Mouse (Mus musculus): Measurements from ENCODE around the gene H2-D1. TPM values are rescaled to one million over a fixed set of nuclear protein-coding genes. Genes with fewer than 3 reads are reported as not detected.

Gene H2-D1
- polyA plus RNA-seq, 1 experiment from 2014 or later: 99.7 TPM

DNA sequence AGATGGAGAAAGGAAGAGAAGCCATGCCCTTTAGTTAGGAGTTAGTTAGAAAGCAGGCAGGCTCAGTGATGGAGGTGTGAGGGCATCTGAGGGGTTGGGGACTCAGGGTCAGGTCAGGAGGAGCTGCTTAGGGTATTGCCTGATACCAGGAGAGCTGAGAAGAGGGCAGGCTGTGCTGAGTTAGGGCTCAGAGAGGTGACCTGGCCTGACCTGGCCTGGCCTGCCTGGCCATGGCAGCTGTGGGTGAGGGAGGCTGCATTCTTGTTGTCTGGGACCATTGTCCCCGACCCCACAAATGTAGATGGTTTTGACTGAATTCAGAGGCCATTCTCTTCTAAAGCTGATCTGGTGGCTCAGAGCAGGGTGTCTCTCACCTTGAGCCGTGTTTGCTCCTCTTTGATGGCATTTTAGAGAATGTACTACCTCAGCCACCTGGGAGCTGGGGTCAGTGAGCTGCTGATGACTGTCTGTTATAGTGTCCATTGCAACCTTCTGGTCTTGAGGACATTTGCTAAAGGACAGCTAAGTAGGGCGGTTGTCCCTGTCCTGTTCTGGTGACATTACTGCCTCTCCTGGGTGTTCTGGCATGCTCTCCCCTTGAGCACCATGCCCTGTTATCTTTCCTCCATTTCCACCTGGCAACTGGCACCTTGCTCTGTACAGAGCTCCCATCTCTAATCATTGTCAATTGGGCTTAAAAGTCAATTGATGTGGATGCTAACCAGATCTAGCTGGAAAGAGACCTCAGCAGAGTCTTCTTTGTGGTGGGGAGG lies 12.0 kb upstream of the H2-D1 start:
- Histone ChIP-seq H3K4me3 (replicated peaks) (no peak overlapping the region), H3K4me2 (no peak overlapping the region), H3K9ac (no peak overlapping the region), H3K27ac (replicated peaks) (0 out of 2 replicates have a peak overlapping the region, but pooled peaks have one; percentile 2), H3K9me3 (replicated peaks) (no peaks in the 10 kb centered on the region), H3K4me1 (replicated peaks) (peaks cover 21% of the 10 kb centered on the region), H3K36me3 (replicated peaks) (peaks cover 87% of the 10 kb centered on the region), H3K27me3 (no peaks in the 10 kb centered on the region)
- no peak for ATAC-seq (ENCODE audit: insufficient read depth)
- 88% methylated on average over 3 of the region's 3 CpGs for WGBS (ENCODE audit: insufficient replicate concordance)

DNA sequence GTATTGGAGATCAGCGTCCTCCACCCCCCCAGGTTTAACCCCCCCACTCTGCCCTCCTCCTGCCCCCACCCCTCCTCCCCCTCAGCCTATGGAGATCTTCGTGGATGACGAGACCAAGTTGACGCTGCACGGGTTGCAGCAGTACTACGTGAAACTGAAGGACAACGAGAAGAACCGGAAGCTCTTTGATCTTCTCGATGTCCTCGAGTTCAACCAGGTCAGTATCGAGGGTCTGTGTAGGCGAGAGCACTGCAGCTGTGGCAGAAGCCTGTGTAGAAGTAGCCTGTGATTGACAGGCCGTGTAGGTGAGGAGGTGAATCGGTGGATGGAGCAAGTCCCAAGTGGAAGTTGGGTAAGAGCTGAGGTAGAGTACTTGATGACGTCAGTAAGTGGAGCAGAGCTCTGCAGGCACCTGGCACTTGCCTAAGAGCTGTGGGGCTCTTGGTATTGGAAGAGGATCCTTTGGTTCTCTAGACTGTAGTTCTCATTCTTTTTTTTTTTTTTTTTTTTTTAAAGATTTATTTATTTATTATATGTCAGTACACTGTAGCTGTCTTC lies 11.3 kb upstream of the H2-D1 start:
- WGBS (ENCODE audit: insufficient replicate concordance): 80% methylated on average over 15 of the region's 15 CpGs

DNA sequence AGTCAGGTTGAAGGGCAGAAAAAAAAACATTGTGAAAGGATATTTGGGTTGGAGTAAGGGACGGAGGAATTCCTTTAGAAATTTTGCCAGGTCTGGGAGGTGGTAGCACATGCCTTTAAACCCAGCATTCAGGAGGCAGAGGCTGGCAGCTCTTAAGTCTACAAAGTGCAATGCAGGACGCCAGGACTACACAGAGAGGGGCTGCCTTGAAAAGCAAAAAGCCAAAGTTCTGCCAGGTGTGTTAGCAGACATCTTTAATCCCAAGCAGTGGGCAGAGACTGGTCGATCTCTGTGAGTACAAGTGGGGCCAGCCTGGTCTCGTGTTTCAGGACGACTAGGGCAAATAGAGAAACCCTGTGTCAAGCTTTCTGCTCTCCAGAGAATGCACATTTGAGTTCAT lies 10.5 kb upstream of the H2-D1 start:
- no peak for ATAC-seq (ENCODE audit: insufficient read depth)
- 80% methylated on average over 5 of the region's 5 CpGs for WGBS (ENCODE audit: insufficient replicate concordance)
- H3K36me3 ChIP-seq (replicated peaks): peaks cover 72% of the 10 kb centered on the region
- H3K27me3 ChIP-seq: no peaks in the 10 kb centered on the region
- H3K27ac ChIP-seq (replicated peaks): no peak overlapping the region
- no peak overlapping the region for H3K4me3 ChIP-seq (replicated peaks)
- no peak overlapping the region for H3K9ac ChIP-seq
- no peaks in the 10 kb centered on the region for H3K9me3 ChIP-seq (replicated peaks)
- H3K4me2 ChIP-seq: no peak overlapping the region
- peaks cover 10% of the 10 kb centered on the region for H3K4me1 ChIP-seq (replicated peaks)

More for the DNA sequence above, 11.3 kb upstream of the H2-D1 start:
- ATAC-seq (ENCODE audit: insufficient read depth): no peak
- peaks cover 80% of the 10 kb centered on the region for H3K36me3 ChIP-seq (replicated peaks)
- H3K9ac ChIP-seq: no peak overlapping the region
- no peaks in the 10 kb centered on the region for H3K27me3 ChIP-seq
- no peak overlapping the region for H3K4me2 ChIP-seq
- H3K27ac ChIP-seq (replicated peaks): 0 out of 2 replicates have a peak overlapping the region, but pooled peaks have one; percentile 2
- no peak overlapping the region for H3K4me3 ChIP-seq (replicated peaks)
- peaks cover 14% of the 10 kb centered on the region for H3K4me1 ChIP-seq (replicated peaks)
- no peaks in the 10 kb centered on the region for H3K9me3 ChIP-seq (replicated peaks)

DNA sequence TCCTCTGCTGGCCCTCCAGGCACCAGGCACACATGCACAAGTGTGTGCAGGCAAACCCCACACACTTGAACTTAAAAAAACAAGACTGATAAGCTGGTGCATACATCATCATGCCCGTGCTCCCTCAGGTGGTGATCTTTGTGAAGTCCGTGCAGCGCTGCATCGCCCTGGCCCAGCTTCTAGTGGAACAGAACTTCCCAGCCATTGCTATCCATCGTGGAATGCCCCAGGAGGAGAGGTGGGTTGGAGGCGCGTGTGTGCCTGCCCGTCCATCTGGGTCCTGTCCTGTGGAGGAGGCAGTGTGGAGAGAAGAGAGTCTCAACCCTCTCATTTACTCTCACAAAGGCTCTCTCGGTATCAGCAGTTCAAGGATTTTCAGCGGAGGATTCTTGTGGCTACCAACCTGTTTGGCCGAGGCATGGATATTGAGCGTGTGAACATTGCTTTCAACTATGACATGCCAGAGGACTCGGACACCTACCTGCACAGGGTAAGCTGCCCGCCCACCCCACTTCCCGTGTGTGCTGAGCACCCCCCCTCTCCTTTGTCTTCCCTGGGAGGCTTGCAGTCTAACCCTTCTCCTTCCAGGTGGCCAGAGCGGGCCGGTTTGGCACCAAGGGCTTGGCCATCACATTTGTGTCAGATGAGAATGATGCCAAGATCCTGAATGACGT lies 9.8 kb upstream of the H2-D1 start:
- H3K4me2 ChIP-seq: no peak overlapping the region
- H3K27ac ChIP-seq (replicated peaks): no peak overlapping the region
- H3K4me1 ChIP-seq (replicated peaks): peaks cover 15% of the 10 kb centered on the region
- WGBS (ENCODE audit: insufficient replicate concordance): 78% methylated on average over 18 of the region's 18 CpGs
- H3K9ac ChIP-seq: no peak overlapping the region
- ATAC-seq (ENCODE audit: insufficient read depth): no peak
- no peaks in the 10 kb centered on the region for H3K9me3 ChIP-seq (replicated peaks)
- peaks cover 64% of the 10 kb centered on the region for H3K36me3 ChIP-seq (replicated peaks)
- no peak overlapping the region for H3K4me3 ChIP-seq (replicated peaks)
- H3K27me3 ChIP-seq: no peaks in the 10 kb centered on the region

DNA sequence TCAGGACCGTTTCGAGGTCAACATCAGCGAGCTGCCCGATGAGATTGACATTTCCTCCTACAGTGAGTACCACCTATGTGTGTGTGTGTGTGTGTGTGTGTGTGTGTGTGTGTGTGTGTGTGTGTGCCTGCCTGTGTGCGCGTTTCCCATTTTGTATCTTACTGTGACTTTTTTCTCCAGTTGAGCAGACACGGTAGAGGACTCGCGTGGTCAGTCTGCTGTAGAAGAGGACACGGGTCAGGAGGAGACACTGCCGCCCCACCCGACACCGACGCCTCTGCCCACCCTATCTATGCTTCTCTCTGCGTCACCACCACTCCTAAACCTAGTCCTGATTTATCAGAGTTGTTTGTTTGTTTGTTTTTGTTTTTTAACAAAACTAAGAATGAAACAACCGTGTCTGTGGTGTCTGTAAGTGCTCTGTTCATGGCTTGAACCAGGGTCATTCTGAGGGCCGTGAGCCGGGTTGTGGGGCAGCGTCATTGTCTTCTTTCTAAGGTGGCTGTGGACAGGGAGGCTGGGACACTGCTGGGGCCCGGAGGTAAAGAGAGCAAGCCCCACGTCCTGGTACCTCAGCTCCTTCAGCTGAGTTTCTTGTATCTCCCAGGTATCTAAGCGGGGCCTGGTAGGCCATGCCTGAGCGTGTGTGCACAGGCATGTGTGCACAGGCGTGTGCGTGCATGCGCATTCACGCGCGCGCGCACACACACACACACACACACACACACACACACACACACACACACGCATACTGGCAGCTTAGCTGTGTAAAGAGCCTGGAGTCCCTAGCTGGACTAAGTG lies 9.0 kb upstream of the H2-D1 start:
- Histone ChIP-seq H3K27me3 (no peaks in the 10 kb centered on the region), H3K9ac (no peak overlapping the region), H3K4me3 (replicated peaks) (no peak overlapping the region), H3K4me2 (no peak overlapping the region), H3K9me3 (replicated peaks) (no peaks in the 10 kb centered on the region), H3K27ac (replicated peaks) (no peak overlapping the region), H3K36me3 (replicated peaks) (peaks cover 57% of the 10 kb centered on the region), H3K4me1 (replicated peaks) (peaks cover 21% of the 10 kb centered on the region)
- 83% methylated on average over 32 of the region's 32 CpGs for WGBS (ENCODE audit: insufficient replicate concordance)
- no peak for ATAC-seq (ENCODE audit: insufficient read depth)

DNA sequence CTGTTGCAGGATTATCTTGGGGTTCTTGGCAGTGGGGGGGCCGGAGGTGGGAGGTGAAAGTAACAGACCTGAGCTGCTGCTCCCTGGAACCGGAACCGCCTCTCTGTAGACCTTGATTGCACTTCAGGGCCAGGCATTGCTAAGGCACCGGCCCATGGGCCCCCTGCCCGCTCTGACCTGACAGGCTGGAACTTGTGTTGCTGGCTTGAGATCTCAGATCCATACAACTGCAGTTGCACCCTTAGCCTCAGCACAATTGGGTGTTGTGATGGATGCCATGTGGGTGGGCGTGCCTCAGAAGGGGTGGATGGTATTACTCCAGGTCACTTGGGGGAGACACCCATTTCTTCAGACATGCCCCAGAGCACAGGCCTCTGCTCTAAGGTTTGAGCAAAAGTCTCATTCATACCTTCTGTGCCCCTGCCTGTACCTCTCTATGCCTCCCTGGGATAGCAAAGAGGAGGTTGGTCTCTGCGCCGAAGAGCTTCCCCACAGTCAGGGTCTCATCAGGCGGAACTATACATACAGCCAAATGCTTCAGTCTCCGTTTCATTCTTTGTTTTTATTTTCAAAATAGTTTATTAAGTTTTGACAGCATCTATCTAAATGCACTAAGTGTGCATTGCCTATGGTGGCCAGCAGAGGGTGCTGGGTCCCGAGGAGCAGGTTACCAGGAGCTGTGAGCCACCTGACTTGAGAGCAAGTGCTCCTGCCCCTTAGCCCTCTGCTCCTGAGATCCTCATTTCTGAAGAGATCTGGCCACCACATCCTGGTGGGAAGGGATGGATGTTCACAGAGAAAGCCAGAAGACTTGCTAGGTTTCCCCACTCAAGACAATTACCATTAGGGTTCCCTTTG lies 8.1 kb upstream of the H2-D1 start:
- peaks cover 29% of the 10 kb centered on the region for H3K4me1 ChIP-seq (replicated peaks)
- H3K9me3 ChIP-seq (replicated peaks): no peaks in the 10 kb centered on the region
- no peak for ATAC-seq (ENCODE audit: insufficient read depth)
- H3K4me2 ChIP-seq: no peak overlapping the region
- H3K27ac ChIP-seq (replicated peaks): no peak overlapping the region
- no peak overlapping the region for H3K4me3 ChIP-seq (replicated peaks)
- H3K9ac ChIP-seq: no peak overlapping the region
- H3K27me3 ChIP-seq: no peaks in the 10 kb centered on the region
- peaks cover 47% of the 10 kb centered on the region for H3K36me3 ChIP-seq (replicated peaks)
- WGBS (ENCODE audit: insufficient replicate concordance): 61% methylated on average over 11 of the region's 11 CpGs

DNA sequence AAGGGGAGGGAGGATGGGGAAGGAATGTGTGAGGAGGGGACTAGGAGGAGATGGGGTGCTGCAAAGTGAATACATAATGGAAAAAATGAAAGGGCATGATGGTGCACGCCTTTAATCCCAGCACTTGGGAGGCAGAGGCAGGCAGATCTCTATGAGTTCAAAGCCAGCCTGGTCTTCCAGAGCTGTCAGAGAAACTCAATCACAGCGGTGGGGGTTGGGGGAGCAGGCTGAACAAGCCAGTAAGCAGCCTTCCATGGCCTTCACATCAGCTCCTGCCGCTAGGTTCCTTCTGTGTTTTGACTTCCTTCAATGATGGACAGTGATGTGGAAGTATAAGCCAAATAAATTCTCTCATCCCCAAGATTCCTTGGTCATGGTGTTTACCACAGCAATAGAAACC lies 7.2 kb upstream of the H2-D1 start:
- Histone ChIP-seq H3K27ac (replicated peaks) (no peak overlapping the region), H3K27me3 (no peaks in the 10 kb centered on the region), H3K4me3 (replicated peaks) (no peak overlapping the region), H3K36me3 (replicated peaks) (peaks cover 39% of the 10 kb centered on the region), H3K9ac (no peak overlapping the region), H3K4me1 (replicated peaks) (peaks cover 30% of the 10 kb centered on the region), H3K4me2 (no peak overlapping the region), H3K9me3 (replicated peaks) (no peaks in the 10 kb centered on the region)
- ATAC-seq (ENCODE audit: insufficient read depth): no peak
- WGBS (ENCODE audit: insufficient replicate concordance): 53% methylated on average over 3 of the region's 3 CpGs

DNA sequence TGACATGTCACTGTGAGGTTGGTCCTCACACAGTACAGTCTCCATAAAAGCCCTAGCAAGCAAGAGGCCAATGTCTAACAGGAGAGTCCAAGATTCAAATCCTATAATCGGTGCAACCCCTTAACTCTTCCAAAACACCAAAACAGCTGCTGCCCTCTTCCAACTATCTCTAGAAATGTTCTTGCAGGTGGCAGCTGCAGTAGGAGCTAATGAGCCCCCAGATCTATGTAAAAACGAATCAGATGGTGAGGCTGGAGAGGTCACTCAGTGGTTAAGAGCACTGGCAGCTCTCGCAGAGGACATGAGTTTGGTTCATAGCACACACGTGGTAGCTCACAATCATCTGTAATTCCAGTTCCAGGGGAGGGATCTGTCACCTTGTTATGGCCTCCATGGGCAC lies 6.8 kb upstream of the H2-D1 start:
- Histone ChIP-seq H3K4me3 (replicated peaks) (no peak overlapping the region), H3K27ac (replicated peaks) (no peak overlapping the region), H3K4me2 (no peak overlapping the region), H3K4me1 (replicated peaks) (peaks cover 27% of the 10 kb centered on the region), H3K36me3 (replicated peaks) (peaks cover 35% of the 10 kb centered on the region), H3K9me3 (replicated peaks) (no peaks in the 10 kb centered on the region), H3K9ac (no peak overlapping the region), H3K27me3 (0 out of 2 replicates have a peak, but pooled peaks cover 3% of the 10 kb centered on the region)
- ATAC-seq (ENCODE audit: insufficient read depth): no peak
- 41% methylated on average over 4 of the region's 4 CpGs for WGBS (ENCODE audit: insufficient replicate concordance)

DNA sequence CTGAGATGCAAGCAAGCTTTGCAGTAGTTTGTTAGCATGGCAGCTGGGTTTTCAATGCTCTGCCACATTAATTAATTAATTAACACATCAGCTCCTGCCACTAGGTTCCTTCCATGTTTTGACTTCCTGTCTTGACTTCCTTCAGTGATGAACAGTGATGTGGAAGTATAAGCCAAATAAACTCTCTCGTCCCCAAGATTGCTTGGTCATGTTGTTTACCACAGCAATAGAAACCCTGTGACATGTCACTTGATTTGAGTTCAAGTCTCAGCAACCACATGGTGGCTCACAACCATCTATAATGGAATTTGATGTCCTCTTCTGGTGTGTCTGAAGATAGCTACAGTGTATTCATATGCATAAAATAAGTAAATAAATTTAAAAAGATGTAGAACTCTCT lies 5.2 kb upstream of the H2-D1 start:
- Histone ChIP-seq H3K27ac (replicated peaks) (peak overlapping the region; percentile 83), H3K4me1 (replicated peaks) (peaks cover 34% of the 10 kb centered on the region), H3K4me3 (replicated peaks) (peak overlapping the region; percentile 62), H3K36me3 (replicated peaks) (peaks cover 19% of the 10 kb centered on the region), H3K27me3 (0 out of 2 replicates have a peak, but pooled peaks cover 14% of the 10 kb centered on the region), H3K9ac (peak overlapping the region; percentile 62), H3K9me3 (replicated peaks) (no peaks in the 10 kb centered on the region), H3K4me2 (peak overlapping the region; percentile 84)
- 9% methylated on average over 1 of the region's 1 CpGs for WGBS (ENCODE audit: insufficient replicate concordance)
- ATAC-seq (ENCODE audit: insufficient read depth): peak; percentile 41; the same call in 1 of the 2 replicates

DNA sequence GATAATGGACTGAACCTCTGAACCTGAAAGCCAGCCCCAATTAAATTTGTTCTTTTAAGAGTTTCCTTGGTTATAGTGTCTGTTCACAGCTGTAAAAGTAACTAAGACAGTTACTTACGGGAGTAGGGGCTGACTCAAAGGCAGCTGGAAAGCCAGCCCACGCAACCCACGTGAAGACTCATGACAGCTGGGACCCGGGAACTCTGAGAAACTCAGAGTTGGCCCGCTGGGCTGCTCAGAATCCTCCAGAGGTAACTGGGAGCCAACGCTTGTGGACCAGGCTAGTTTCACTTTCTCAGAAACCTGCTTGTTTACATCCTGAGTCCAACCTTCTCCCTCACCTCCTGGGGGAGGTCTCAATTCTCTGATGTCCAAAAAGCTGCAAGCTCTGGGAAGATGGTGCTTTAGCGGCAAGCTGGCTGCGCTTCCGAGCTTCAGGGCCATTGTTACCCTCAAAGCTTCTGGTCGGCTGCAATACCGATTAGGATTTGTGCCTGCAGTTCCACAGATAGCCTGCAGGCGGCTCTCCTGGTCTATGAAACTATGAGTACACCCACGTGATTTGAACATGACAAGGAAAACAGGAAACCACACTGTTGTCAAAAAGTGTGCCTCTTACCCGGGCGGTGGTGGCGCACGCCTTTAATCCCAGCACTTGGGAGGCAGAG lies 4.6 kb upstream of the H2-D1 start:
- Histone ChIP-seq H3K27ac (replicated peaks) (peak overlapping the region; percentile 83), H3K9ac (peak overlapping the region; percentile 62)
- WGBS (ENCODE audit: insufficient replicate concordance): 7% methylated on average over 17 of the region's 17 CpGs

More for the DNA sequence above, 4.6 kb upstream of the H2-D1 start:
- H3K4me3 ChIP-seq (replicated peaks): peak overlapping the region; percentile 62
- peak; percentile 24; the same call in 1 of the 2 replicates for ATAC-seq (ENCODE audit: insufficient read depth)
- H3K4me2 ChIP-seq: peak overlapping the region; percentile 84
- H3K9me3 ChIP-seq (replicated peaks): no peaks in the 10 kb centered on the region
- 0 out of 2 replicates have a peak, but pooled peaks cover 14% of the 10 kb centered on the region for H3K27me3 ChIP-seq
- peaks cover 14% of the 10 kb centered on the region for H3K36me3 ChIP-seq (replicated peaks)
- H3K4me1 ChIP-seq (replicated peaks): peaks cover 38% of the 10 kb centered on the region
